Mouse (Mus musculus) limb, embryonic 10.5 days (tissue): Measurements from ENCODE around the gene S1pr4. TPM values are rescaled to one million over a fixed set of nuclear protein-coding genes. Genes with fewer than 3 reads are reported as not detected.

ENCODE experiments used
- DNase-seq: peaks from one replicate; pipeline ENCODE4 v3.0.0-alpha.2; 2017; ENCODE audit warnings: low spot score
- H3K27ac ChIP-seq: fragments of 300-500 bp; sonication (generic); 2 replicates; pipeline ENCODE4 v1.5.1; 2016; ENCODE audit warnings: mild to moderate bottlenecking
- H3K27me3 ChIP-seq: fragments of 300-500 bp; sonication (generic); 2 replicates; pipeline ENCODE4 v1.6.1; 2016; ENCODE audit warnings: low read depth, mild to moderate bottlenecking; ENCODE audit not compliant: poor library complexity, severe bottlenecking
- H3K36me3 ChIP-seq: fragments of 300-500 bp; sonication (generic); 2 replicates; pipeline ENCODE4 v1.6.1; 2016; ENCODE audit warnings: mild to moderate bottlenecking, moderate library complexity
- H3K4me1 ChIP-seq: fragments of 300-500 bp; sonication (generic); 2 replicates; pipeline ENCODE4 v1.6.1; 2016
- H3K4me3 ChIP-seq: fragments of 300-500 bp; sonication (generic); 2 replicates; pipeline ENCODE4 v1.5.1; 2016; ENCODE audit warnings: mild to moderate bottlenecking, moderate library complexity
- H3K9me3 ChIP-seq: fragments of 300-500 bp; sonication (generic); replicated peaks from 2 replicates; pipeline ENCODE4 v1.6.1; 2016; ENCODE audit warnings: mild to moderate bottlenecking
- WGBS: fragments of 180-500 bp; shearing (Covaris S2); methylation state at CpG from one replicate; pipeline ENCODE4 v1.1.7; 2016; 5-methylcytosine and 5-hydroxymethylcytosine counted together
- polyA plus RNA-seq: library from polyadenylated mRNA; unstranded; fragments of >200 nt; fragmentation: Nextera tagmentation; extraction: Ambion mirVana; gene quantifications from 2 replicates; pipeline ENCODE4 v1.2.1, GENCODE M21; 2016

The S1pr4 gene
- polyA plus RNA-seq, 1 experiment from 2014 or later: 0.34 TPM

GRCm38 (mm10) chr10:81483983-81484382 is 15.9 kb downstream of the S1pr4 start:
- Histone ChIP-seq H3K9me3 (no peaks in the 10 kb centered on the region), H3K27me3 (peaks cover 38% of the 10 kb centered on the region), H3K4me3 (no peak overlapping the region), H3K4me1 (peaks cover 9% of the 10 kb centered on the region), H3K36me3 (peaks cover 34% of the 10 kb centered on the region), H3K27ac (no peak overlapping the region)
- peak; percentile 62 for DNase-seq
- WGBS: 22% methylated on average over 9 of the region's 9 CpGs

DNA sequence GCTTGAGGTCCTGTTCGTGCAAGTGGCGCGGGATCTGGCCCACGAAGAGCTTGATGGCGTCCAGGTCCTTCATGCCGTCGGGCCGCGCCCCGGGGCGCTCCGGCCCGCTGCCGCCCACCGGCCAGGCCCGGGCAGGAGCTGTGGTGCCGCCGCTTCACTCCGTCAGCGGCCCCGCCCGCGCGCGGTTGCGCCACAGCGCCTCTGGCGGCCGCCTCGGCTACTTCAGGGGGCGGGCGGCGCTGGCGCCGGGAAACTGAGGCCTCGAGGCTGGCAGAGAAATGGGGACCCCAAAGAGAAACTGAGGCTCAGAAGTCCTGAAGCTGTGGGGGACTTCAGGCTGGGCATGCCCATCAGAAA is 17.4 kb downstream of the S1pr4 start, which contains the start of gene Celf5:
Gene Celf5, minus strand, starts transcription at position 177 of the 357 bp plus-strand sequence.
- Histone ChIP-seq H3K27ac (peak within 1 kb of the TSS; percentile 25; the same call in 1 of the 2 replicates), H3K27me3 (peaks cover 53% of the 10 kb centered on the region), H3K9me3 (no peaks in the 10 kb centered on the region), H3K36me3 (peaks cover 20% of the 10 kb centered on the region), H3K4me3 (peak within 1 kb of the TSS; percentile 51), H3K4me1 (peaks cover 10% of the 10 kb centered on the region)
- DNase-seq: peak; percentile 81
- WGBS: 1% methylated on average over 36 of the region's 36 CpGs

GRCm38 (mm10) chr10:81481605-81482532 is 18.1 kb downstream of the S1pr4 start:
- 5% methylated on average over 31 of the region's 35 CpGs for WGBS
- Histone ChIP-seq H3K27me3 (peaks cover 59% of the 10 kb centered on the region), H3K4me3 (peak overlapping the region; percentile 51), H3K27ac (peak overlapping the region; percentile 25; the same call in 1 of the 2 replicates), H3K9me3 (no peaks in the 10 kb centered on the region), H3K4me1 (peaks cover 16% of the 10 kb centered on the region), H3K36me3 (peaks cover 13% of the 10 kb centered on the region)
- DNase-seq: no peak

DNA sequence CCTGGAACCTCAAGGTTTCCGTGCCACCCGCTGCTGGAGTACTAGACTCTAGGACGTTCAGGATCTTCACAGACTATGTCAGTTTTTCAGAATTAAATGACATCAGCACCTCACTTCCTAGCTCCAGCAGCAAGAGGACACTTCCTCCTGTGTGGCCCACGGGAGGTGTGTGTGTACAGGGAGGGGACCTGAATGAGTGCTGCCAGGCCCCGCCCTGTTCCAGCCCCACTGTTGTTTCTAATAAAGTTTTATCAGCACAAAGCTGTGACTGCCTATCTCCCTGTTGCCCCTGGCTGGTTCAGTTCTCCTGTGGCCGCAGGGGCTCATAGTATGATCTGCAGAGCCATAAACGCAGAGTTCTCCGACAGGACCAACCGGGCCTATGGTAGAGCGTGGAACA is 25.5 kb downstream of the S1pr4 start:
- H3K36me3 ChIP-seq: no peaks in the 10 kb centered on the region
- peaks cover 30% of the 10 kb centered on the region for H3K4me1 ChIP-seq
- DNase-seq: no peak
- no peak overlapping the region for H3K27ac ChIP-seq
- H3K9me3 ChIP-seq: no peaks in the 10 kb centered on the region
- H3K27me3 ChIP-seq: peaks cover 95% of the 10 kb centered on the region
- WGBS: 83% methylated on average over 10 of the region's 10 CpGs
- no peak overlapping the region for H3K4me3 ChIP-seq

DNA sequence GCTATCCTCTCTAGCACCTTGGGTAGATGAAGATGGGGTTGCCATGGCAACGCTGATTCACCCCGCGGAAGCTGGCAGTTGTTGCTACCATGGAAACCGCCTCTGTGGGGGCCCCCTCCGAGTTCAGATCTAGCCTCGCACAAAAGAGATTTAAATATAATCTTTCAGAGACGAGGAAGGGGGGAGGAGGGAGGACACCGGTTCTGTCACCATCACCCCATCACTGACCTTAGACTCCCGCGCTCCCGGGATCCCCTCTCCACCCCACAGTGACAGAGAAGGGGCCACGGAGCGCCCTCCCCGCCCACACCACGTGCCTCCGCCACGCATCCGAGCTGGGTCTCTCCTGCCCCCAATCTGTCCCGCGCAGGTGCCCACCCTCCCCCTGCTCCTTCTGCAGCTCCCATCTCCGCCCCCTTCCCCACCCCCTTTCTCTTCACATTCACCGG is 26.9 kb downstream of the S1pr4 start:
- Histone ChIP-seq H3K36me3 (no peaks in the 10 kb centered on the region), H3K4me3 (peak overlapping the region; percentile 23), H3K9me3 (no peaks in the 10 kb centered on the region), H3K4me1 (peaks cover 30% of the 10 kb centered on the region), H3K27me3 (peaks cover 98% of the 10 kb centered on the region), H3K27ac (no peak overlapping the region)
- DNase-seq: no peak
- 2% methylated on average over 22 of the region's 22 CpGs for WGBS

DNA sequence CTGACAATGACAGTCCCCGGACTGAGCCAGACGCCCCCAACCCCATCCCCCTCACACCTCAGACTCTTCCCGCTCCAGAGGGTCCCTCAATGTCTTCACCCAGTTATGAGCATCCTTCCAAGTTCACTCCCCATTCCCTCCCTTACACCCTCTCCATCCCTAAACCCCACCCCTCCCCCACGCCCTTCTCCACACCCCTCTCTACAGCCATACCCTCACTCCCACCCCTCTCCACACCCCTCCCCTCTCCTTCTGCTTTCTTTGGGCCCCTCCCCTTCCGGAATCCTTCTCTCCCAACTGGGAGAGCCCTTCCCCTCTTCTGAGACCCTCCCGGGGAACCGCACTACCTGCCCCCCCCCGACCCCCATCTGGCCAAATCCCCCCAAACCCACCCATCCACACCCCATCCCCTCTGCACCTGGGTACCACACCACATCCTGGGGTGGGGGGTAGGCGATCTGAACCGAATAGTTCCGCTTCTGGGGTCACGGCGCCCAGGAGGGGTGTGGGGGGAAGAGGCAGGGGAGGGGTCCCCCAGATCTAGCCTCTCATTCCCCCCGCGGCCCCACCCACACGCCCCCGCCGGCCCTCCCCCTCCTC is 27.4 kb downstream of the S1pr4 start:
- Histone ChIP-seq H3K27me3 (peaks cover 98% of the 10 kb centered on the region), H3K36me3 (no peaks in the 10 kb centered on the region), H3K27ac (no peak overlapping the region), H3K9me3 (no peaks in the 10 kb centered on the region), H3K4me3 (peak overlapping the region; percentile 23), H3K4me1 (peaks cover 30% of the 10 kb centered on the region)
- WGBS: 4% methylated on average over 17 of the region's 18 CpGs
- DNase-seq: no peak

GRCm38 (mm10) chr10:81470454-81470853 is 29.5 kb downstream of the S1pr4 start:
- H3K27me3 ChIP-seq: peaks cover 98% of the 10 kb centered on the region

GRCm38 (mm10) chr10:81469253-81469652 is 30.7 kb downstream of the S1pr4 start:
- H3K9me3 ChIP-seq: no peaks in the 10 kb centered on the region
- H3K27me3 ChIP-seq: peaks cover 98% of the 10 kb centered on the region
- no peak overlapping the region for H3K4me3 ChIP-seq
- 76% methylated on average over 5 of the region's 5 CpGs for WGBS
- DNase-seq: no peak
- H3K36me3 ChIP-seq: no peaks in the 10 kb centered on the region
- H3K27ac ChIP-seq: no peak overlapping the region
- peaks cover 37% of the 10 kb centered on the region for H3K4me1 ChIP-seq

More at GRCm38 (mm10) chr10:81470454-81470853, 29.5 kb downstream of the S1pr4 start:
- H3K4me3 ChIP-seq: no peak overlapping the region
- H3K36me3 ChIP-seq: no peaks in the 10 kb centered on the region
- 55% methylated on average over 18 of the region's 18 CpGs for WGBS
- H3K4me1 ChIP-seq: peaks cover 25% of the 10 kb centered on the region
- H3K9me3 ChIP-seq: no peaks in the 10 kb centered on the region
- no peak for DNase-seq
- H3K27ac ChIP-seq: no peak overlapping the region

GRCm38 (mm10) chr10:81467670-81468235 is 32.2 kb downstream of the S1pr4 start:
- Histone ChIP-seq H3K4me3 (no peak overlapping the region), H3K9me3 (no peaks in the 10 kb centered on the region), H3K27me3 (peaks cover 98% of the 10 kb centered on the region), H3K4me1 (peaks cover 36% of the 10 kb centered on the region), H3K36me3 (no peaks in the 10 kb centered on the region), H3K27ac (no peak overlapping the region)
- 86% methylated on average over 16 of the region's 16 CpGs for WGBS
- DNase-seq: no peak

DNA sequence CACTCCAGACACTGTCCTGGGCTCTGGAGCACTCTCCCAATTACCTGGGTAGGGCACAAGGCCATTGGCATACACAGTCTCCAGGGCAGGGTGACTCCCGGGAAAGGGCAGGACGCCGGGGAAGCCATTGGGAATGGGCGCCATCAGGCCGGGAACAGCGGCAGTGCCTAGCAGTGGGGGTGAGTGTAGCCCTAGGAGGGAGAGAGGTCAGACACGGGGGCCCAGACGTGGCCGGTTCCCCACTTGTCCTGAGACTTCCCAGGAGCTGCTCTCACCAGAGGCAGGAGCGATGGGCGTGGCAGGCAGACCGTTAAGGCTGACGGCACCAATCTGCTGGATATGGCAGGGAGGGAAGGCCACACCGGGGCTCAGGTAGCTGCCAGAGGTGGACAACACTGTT is 33.1 kb downstream of the S1pr4 start:
- H3K4me1 ChIP-seq: peaks cover 36% of the 10 kb centered on the region
- no peak overlapping the region for H3K4me3 ChIP-seq
- H3K27ac ChIP-seq: no peak overlapping the region
- DNase-seq: no peak
- H3K9me3 ChIP-seq: no peaks in the 10 kb centered on the region
- 58% methylated on average over 14 of the region's 14 CpGs for WGBS
- H3K36me3 ChIP-seq: no peaks in the 10 kb centered on the region
- H3K27me3 ChIP-seq: peaks cover 98% of the 10 kb centered on the region

DNA sequence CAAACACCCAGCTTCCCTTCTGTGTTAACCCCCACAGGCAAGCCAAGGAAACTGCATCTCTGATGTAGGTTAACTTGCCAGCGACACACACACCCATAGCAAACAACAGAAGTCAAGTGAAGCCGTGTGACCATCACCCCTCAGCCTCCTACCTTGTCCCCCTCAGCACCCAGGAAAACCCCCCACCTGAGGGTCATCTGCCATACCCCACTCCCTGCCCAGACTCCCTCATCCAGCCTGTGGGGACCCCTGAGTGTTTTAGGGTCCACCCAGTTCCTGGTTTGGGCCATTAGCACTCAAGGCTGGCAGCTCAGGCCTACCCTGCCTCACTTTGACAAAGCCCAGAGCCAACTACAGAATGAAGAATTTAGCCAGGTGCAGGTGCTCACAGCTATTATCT is 33.9 kb downstream of the S1pr4 start:
- Histone ChIP-seq H3K9me3 (no peaks in the 10 kb centered on the region), H3K4me3 (no peak overlapping the region), H3K27me3 (peaks cover 98% of the 10 kb centered on the region), H3K27ac (no peak overlapping the region), H3K36me3 (no peaks in the 10 kb centered on the region), H3K4me1 (peaks cover 34% of the 10 kb centered on the region)
- WGBS: 81% methylated on average over 2 of the region's 2 CpGs
- DNase-seq: no peak

DNA sequence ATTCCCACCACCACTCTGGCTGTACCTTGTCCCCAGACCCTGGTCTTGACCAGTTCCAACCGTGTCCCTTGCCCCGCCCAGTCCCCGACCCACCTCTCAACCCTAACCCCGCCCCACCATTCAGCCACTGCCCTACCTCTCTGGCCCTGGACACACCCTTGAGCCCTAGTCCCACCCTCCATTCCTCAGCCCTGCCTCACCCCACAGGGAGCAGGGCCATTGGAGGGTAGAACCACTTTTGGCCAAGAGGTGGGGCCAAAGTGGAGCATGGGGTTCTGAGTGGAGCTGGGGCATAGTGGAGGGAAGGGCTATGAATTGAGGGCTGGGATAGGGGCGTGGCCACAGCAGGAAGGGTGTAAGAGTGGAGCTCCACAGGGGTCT is 34.7 kb downstream of the S1pr4 start:
- 4% methylated on average over 5 of the region's 5 CpGs for WGBS
- H3K4me3 ChIP-seq: no peak overlapping the region
- peaks cover 98% of the 10 kb centered on the region for H3K27me3 ChIP-seq
- DNase-seq: peak; percentile 31
- peaks cover 35% of the 10 kb centered on the region for H3K4me1 ChIP-seq
- H3K36me3 ChIP-seq: no peaks in the 10 kb centered on the region
- no peak overlapping the region for H3K27ac ChIP-seq
- H3K9me3 ChIP-seq: no peaks in the 10 kb centered on the region
